Mouse (Mus musculus) embryo, embryonic 10.5 days (tissue): ENCODE measurements at regions not wholly inside any gene's neighbourhood (a gene's known extent, or its start where the extent isn't known, plus 50 kb on each side); places are given as distances from the start of the nearest gene placed in this dataset.

Experiments used
- DNase-seq: peaks from one replicate; pipeline ENCODE4 v3.0.0-alpha.2; 2015; ENCODE audit warnings: low spot score

GRCm38 (mm10) chr14:111008172-111008571 lies 253.2 kb upstream of the Slitrk6 start:
- DNase-seq: peak; percentile 1
